Mouse (Mus musculus) erythroid progenitor cell, adult 5-6 weeks (primary cell): Measurements from ENCODE around the gene Omp. TPM values are rescaled to one million over a fixed set of nuclear protein-coding genes. Genes with fewer than 3 reads are reported as not detected.

Experiments
- ATAC-seq: replicated peaks from 2 replicates; pipeline ENCODE4 v1.8.0; 2016; ENCODE audit warnings: moderate number of reproducible peaks, mild to moderate bottlenecking, moderate TSS enrichment, inconsistent platforms; ENCODE audit not compliant: poor library complexity, low FRiP score, severe bottlenecking
- total RNA-seq, 2 experiments: library from RNA; stranded (forward) in 1 of 2; stranded (reverse) in 1 of 2; fragments of 150-400 nt in 1 of 2; fragments of 186-747, 209-891 nt in 1 of 2; gene quantifications; 2 replicates each; pipeline versions ENCODE4 v1.2.3 to v1.2.4; 2015 to 2017; ENCODE audit warnings: low replicate concordance in 2 of 2

Gene Omp
- total RNA-seq, 2 experiments from 2014 or later, result 4.6 to 17.2 TPM

DNA sequence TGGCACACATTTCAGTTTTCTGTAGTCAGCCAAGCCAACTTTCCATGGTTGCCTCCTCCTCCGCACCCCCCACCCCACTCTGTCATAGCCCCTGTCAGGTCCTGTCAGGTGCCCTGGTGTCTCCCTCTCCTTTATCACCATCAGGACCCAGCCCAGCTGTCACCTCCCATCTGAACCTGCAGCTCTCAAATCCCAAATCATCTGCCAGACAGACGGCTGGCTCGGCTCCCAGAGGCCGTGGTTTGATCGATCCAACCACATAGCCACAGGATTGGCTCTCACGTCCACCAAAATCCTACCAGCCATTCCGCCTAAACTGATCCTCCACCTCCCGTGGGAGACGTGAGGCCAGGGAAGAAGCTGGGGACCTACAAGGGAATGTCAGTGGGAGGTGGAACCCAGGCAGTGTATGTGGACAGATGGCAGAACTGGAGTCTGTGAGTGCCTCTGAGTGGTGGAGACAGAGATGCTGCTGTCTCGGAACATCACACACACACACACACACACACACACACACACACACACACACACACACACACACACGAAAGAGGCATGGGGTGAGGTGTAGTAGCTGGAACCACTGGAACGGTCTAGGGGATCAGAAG lies 642 bp upstream of the Omp start:
- ATAC-seq, result no peak

DNA sequence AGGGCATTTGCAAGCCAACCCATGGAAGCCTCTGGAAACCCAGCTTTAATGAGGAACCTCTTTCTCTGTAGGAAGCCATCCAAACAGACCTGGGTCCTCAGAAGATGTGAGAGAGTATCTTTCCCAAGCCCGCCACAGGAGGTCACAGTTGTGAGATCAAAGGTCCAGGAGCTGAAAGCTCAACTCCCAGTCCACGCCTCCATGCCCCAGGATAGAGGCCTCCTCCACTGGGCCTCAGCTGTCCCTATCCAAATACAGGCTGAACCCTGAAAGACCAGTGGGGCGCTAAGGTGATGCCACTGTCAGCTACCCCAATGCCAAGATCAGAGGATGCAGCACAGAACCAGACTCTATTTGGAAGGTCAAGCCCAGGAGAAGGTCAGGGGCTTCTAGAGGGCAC lies 2.7 kb downstream of the Omp start:
- no peak for ATAC-seq

DNA sequence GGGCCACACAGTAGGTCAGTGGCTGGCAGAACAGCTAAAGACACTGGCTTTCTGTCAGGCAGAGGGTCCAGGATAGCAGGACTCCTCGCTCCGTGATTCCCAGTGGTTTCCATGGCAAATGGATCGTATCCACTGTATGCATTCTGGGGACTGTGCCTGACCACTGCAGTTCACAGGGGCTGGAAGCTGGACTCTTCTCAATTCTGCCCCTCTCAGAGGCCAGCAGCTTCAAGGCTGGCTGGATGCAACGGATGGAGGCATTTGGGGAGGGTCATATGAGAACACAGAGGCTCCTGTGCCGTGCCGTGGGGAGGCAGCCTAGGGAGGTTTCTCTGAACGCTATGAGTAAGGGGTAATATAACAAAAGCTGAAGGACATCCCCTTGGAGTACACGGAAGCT lies 3.1 kb downstream of the Omp start:
- ATAC-seq, result no peak

DNA sequence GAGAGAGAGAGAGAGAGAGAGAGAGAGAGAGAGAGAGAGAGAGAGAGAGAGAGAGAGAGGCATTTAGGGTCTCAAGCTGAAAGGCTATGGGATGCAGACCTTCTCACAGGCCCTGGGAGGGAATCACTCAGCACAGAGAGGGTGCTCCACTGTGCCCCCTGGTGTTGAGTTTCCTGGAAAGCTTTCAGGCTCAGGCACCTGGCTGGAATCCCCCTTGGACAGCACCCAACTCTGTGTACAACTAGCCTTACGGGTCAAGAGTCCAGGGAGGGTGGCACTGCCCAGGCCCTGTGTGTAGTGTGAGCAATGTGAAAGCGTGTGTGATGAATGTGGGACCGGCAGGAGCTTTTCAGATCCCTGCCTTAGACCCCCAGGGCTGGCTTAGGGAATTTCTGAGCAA lies 4.1 kb downstream of the Omp start:
- ATAC-seq, result no peak

DNA sequence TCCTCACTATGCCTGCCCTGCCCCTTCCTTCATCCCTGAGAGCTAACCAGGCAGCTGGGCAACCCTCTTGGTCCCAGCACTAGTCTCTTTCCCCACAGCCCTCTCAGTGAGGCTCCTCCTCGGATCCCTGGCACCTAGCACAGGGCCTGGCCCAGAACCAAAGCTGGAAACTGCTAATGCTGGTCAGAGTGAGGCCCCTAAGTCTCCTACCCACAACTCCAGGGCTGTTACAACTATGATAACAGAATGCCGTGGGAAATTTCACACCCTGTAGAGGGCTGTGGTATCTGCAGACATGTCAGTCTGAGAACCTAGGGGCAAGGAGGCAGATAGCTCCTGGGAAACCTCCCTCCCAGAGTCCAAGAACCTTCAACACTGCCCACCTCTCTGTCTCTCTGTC lies 4.7 kb downstream of the Omp start:
- no peak for ATAC-seq

DNA sequence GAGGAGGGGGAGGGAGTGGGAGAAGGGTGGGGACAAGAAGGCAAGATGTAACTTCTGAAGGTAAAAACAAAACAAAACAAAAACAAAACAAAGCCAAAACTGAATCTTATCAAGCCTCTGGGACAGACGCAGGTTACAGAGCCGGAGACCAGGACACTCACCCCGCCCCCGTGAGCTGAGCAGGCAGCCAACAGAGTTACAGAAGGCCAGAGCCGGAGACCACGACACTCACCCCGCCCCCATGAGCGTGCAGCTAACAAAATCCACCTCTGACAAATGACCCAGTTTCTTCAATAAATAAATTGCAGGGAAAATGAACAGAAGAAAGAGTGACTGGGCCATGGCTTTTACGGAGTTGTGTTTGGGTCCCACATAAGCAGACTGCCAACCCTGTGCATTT lies 6.1 kb downstream of the Omp start:
- ATAC-seq, result no peak

DNA sequence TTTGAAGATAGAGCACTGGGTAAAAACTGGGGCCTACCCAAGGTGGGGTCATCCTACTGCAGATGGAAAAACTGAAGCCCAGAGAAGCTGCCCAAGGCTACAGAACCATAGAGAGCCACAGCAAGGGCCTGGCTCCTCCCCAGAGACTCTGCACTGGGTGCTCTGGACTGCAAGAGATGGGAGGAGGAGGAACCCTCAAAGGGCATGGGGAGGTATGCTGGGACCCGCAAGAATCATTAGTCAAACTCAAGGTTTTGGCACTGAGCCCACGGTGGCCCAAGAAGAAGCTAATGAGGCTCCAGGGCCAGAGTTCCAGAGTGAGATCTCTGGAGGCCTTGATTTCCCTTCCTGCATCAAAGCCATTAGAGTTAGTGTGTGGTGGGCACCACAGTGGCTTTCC lies 7.3 kb downstream of the Omp start:
- no peak for ATAC-seq

DNA sequence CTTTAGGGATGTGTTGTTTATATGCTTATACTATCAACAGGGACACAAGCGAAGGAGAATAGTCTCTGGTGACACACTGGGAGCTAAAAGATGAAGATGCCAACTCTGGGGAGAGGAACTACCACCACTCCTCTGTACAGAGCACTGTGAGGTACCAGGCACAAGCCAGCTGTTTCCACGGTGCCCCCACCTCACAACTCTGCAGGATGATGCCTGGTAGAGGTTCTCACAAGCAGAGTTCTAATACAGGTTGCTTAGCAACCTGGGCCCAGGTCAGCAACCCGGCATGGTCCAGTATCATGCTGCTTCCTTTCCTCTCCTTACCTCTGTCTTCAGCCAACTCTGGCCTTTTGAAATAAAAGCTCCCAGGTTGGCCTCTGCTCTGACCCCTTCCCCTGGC lies 7.7 kb downstream of the Omp start:
- no peak for ATAC-seq

DNA sequence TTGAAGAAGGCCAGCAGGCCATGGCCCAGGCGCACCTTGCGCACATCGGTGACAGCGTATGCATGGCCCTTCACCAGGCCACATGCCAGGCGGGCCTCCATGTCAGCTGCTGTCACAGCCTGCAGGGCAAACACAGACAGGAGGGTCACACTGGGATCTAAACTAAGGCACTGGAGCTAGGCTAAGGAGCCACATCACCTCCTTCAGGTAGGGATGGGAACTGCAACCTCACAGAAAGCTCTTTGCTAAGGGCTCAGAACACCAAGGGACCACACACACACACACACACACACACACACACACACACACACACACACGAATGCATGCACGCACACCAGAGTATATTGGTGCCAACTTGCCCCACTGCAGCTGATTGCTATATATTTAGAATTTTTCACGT lies 13.6 kb downstream of the Omp start:
- no peak for ATAC-seq

DNA sequence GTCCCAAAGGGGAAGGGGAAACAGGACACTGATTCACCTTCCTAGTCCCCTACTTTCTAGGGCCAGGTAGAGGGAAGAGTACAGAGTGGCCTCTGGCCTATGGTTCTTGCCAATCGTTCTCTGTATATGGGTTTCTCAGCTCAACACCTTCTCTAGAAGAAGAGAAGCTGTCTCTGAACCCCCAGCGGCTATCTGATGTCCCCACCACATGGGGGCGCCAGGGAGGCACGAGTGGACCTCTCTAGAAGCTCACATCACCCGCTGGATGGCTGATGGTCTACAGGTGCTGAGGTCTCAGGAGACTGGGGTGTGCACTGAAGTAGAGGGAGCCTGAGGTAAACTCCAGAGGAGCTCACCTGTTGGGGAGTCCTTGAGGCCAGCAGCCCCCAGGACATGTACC lies 19.8 kb downstream of the Omp start:
- ATAC-seq, result 0 out of 2 replicates have a peak, but pooled peaks have one; percentile 28

DNA sequence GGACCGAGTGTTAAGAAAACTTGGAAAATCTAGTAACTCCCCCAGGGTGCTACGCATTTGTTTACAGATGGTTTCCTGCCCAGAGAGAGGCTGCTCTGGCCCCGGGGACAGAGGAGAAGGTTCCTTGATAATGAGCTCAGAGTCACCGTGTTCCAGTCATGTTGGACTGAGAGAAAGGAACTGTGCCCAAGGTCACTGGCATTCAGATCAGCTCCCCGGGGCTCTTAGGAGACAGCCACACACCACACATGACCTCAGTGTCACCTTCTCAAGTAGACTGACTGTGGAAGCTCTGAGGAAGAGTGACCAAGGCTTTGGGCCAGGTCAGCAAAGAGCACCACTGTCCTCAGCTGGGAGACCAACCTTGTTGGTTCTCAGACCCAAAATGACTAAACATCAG lies 20.6 kb downstream of the Omp start:
- ATAC-seq, result no peak

DNA sequence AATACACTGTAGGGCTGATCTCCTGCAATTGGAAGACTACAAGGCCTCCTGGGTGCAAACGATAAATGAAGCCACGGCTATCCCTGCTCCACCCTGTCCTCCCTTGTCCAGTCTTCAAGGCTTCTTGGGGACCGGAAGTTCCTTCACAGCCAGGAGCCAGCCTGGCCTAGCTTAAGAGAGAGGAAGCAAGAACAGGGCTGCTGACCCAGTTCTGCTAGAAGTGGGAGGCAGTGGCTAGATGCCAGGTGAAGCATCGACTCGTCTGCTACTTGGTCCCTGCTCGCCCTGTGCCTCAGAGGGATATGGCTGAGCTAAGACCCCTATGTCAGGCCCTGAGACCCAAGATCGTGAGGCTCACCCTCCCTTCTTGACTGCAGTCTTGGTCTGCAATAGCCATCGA lies 23.6 kb downstream of the Omp start:
- 0 out of 2 replicates have a peak, but pooled peaks have one; percentile 8 for ATAC-seq

DNA sequence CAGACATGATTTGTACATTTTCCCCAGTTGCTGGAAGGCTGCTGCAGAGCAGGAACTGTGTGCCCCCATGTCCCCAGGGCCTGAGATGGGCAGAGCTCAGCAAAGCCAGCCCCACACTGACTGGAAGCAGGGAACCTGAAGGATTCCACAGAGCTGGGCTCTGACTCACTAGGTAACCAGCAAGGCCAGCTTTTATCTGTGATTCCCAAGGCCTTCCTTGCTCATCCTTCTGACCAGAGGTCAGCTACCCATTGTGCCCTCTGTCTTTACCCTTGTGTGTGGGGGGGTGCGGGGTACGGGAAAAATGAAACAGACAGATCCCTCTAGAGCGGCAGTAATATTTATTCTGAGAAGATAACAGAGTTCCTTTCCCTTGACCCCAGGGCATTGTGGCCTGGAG lies 24.1 kb downstream of the Omp start:
- ATAC-seq, result no peak

DNA sequence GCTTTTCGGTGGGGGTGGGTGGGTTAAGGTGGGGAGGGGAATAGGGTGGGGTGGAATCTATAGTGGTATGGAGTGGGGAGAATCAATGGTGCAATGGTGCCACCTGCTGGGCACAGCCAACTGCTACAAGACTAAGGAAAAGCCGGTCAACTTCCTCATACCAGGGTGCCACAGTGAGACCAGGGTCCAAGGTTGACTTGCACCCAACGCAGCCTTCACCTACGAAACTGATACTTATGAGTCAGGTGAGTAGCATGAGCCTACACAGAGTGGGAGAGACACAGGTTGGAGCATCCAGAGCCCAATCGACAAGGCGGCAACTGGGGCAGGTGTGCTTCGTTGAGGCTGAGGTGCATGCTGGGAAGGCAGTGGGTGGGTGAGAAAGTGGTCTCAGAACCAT lies 25.0 kb downstream of the Omp start:
- ATAC-seq, result 0 out of 2 replicates have a peak, but pooled peaks have one; percentile 37

DNA sequence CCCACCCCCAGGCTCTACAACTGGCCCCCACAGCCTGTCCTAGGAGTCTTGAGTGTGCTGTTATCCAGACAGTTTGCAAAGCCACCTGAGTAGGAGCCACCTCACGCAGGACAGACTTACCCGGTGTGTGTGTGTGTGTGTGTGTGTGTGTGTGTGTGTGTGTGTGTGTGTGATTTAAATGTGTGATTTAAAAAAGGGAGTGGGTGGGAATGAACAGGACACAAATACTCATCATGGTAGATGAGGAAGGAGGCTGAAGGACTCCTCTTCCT lies 25.4 kb downstream of the Omp start:
- no peak for ATAC-seq

DNA sequence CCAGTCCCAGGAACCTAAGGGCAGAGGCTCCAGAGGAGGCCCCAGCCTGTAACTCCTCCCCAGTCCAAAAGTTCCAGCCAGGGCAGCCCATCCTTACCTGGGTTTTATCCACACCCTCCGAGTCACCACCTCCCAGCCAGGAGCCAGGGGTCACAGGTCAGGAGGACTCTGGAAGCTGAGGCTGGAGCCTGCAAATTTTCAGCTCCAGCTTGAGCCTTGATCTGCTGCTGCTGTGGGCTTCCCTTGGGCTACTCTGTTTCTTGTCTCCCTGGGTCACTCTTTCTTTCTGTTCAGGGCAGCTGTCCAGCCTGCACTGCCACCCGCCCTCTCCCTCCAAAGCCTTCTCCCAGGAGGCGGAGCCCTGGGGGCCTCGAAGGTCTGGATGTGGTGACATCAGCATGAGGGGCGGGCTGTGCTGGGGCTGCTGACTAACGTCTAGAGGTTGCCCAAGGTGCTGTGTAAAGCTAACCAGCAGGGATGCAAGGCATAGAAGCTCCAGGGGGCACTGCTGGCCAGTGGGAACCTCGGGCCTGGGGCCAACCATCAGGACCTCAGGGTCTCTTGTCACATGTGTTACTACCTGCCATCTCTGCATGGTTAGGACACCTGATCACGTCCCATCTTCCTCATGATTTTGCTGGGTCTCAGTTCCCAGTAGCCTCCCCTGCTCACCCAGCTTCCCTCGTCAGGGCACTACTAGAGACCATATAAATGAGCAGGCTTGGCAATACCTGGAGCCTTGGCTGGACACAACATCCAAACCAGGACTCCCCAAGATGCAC lies 25.9 kb downstream of the Omp start, which contains the start of gene Myo7a:
TSS of gene Myo7a (minus strand) at position 346 of the 782 bp plus-strand sequence.
- no peak for ATAC-seq

DNA sequence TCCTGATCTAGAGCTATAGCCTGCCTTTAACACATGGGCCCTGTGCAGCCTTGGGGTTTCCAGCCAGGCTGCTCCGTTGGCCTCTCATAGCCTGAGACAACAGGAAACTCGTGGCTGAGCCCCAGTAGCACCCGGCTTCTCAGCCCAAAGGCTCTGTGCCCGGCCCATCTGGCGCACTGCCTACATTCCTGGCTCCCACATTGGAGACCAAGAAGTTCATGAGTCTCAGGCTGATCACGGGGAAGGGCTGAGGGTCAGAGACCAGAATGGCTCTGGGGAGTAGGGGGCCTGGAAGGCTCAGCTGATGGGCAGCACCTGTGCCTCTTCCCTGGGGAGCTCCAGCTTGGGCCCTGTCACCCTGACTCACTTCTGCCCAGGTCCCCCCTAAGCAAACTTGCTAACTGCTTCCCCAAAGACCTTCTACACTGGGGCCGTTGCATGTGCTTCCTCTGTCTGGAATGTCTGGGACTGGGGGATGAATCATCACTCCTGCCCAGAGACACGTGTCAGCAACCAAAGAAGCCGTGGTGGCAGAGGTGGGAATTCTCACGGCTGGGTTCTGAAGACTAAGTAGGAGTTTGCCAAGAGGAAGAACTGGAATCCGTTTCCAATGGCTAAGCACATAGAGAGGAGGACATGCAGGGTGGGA lies 28.2 kb downstream of the Omp start:
- no peak for ATAC-seq

DNA sequence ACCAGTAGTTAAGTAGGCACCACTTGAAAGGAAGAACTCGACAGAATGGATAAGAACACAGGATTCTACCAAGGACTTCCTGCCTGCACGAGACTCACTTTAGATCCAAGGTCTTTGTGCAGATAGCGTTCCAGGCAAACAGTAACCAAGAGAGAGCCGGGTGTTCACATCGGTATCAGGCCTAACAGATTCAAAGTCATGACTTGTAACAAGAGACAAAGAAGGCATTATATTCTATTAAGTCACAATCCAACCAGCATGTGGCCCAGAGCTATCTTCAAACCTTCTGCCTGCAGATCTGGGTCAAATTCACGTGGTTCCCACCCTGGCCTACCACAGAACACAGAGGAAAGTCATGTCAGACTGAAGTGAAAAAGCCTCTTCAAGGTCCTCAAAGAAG lies 30.6 kb downstream of the Omp start:
- no peak for ATAC-seq

DNA sequence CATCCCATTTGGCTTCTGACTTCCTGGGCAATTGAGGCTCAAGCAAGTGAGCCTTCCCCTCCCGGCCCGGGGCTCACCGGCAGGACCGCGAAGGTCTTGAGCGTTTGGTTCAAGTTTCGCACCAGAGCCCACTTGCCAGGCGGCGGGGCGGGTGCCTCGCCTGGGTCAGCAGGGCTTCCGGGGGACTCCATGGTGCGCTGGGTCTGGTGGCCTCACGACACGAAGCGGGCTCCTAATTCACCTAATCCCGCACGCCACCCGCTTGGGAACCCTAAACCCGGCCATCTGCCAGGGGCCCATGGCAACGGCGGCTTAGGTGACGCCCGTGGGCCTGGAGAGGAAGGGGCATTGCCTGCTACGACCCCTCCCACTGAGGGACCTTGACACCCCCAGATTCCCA lies 34.1 kb downstream of the Omp start:
- ATAC-seq, result no peak

DNA sequence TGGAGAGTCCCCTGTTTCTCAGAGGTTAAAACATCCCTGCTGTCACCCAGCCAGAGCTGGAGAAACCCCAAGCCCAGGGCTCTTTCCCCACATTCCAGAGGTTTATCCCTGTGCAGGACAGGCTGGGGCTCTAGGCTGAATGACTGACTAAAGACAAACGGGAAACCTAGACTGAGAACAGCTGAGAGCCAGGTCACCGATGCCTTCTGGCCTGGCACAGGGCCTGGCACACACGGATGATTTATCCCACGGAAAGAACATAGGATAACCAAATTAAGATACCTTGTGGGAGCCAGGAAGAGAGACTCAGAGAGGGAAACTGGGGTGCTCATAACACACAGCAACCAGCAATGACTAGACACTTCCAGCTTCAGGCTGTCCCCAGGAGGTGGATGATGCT lies 35.5 kb downstream of the Omp start:
- no peak for ATAC-seq

DNA sequence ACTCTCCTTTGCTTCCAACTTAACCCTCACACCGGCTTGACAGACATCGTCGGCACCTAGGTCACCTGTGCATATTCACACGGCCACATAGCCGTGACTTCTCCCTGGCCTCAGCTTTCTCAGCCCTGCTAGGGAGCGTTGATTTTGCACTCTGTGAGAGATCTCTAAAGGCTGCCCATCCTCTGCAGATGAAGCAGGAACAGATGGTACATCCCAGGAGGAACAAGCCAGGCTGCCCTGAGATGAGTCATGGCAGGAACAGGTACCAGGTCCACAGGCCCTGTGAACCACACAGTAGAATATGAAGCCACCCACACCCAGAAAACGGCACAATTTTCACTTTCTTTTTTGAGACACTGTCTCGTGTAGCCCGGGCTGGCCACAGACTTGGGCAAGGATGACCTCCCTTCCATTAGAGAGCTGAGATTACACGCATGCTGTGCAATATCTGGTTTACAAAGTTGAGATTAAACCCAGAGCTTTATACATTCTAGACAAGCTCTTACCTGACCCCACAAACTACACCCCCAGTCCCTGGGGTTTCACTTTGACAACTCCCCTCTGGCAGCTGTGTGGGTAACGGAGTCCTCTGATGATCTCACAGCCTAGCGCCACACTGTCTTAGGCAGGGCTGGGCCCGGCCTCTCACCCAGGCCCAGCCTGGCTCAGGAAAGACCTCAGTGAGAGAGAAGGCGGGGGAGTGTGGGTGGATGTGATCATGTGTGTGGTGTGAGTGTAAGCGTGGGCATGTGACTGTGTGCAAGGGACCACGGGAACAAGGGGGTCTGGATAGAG lies 36.5 kb downstream of the Omp start:
- no peak for ATAC-seq
